In genomic region chr11:101232010-101232839, GRCm38 (mm10) we compare ENCODE assay signal across 7 mouse cellular contexts. TPM values are rescaled to one million over a fixed set of nuclear protein-coding genes. Genes with fewer than 3 reads are reported as not detected.
A peak's percentile ranks its signal among the peaks of the same experiment; 100 is the strongest.
DNase-seq lines count a peak whose midpoint lies in the region; ATAC-seq and TF ChIP-seq lines count a peak whose summit lies in the region.

No protein-coding gene starts in this region.

- H3K9me3 ChIP-seq in intestine, embryonic 15.5 days: no peaks in the 10 kb centered on the region
- no peaks in the 10 kb centered on the region for H3K9me3 ChIP-seq in lung, embryonic 14.5 days (ENCODE audit: low read depth, low read length)
- H3K9me3 ChIP-seq in stomach, postnatal 0 days (ENCODE audit: control insufficient read depth, low read length): no peaks in the 10 kb centered on the region

- WGBS in intestine, embryonic 15.5 days: 45% methylated on average over 6 of the region's 6 CpGs
- WGBS in lung, embryonic 14.5 days: 38% methylated on average over 6 of the region's 6 CpGs
- 39% methylated on average over 6 of the region's 6 CpGs for WGBS in stomach, postnatal 0 days

- no peak for TF ChIP-seq EP300 in stomach, postnatal 0 days (optimal IDR thresholded peaks at IDR 0.05)

- H3K27ac ChIP-seq in brown adipose tissue, adult 24 weeks (replicated peaks; ENCODE audit: low read depth, low read length): peak overlapping the region; percentile 99
- H3K27ac ChIP-seq in intestine, embryonic 15.5 days: peak overlapping the region; percentile 84
- peak overlapping the region; percentile 95 for H3K27ac ChIP-seq in lung, embryonic 14.5 days (ENCODE audit: low read depth)
- peak overlapping the region; percentile 92 for H3K27ac ChIP-seq in stomach, postnatal 0 days (replicated peaks)

- peak; percentile 80 for ATAC-seq in intestine, embryonic 15.5 days
- ATAC-seq in lung, embryonic 14.5 days (ENCODE audit: insufficient read depth): peak; percentile 80
- ATAC-seq in stomach, postnatal 0 days (ENCODE audit: low FRiP score, low TSS enrichment): peak; percentile 52; the same call in 1 of the 2 replicates

- 0 out of 2 replicates have a peak overlapping the region, but pooled peaks have one; percentile 2 for H3K9ac ChIP-seq in intestine, embryonic 15.5 days
- H3K9ac ChIP-seq in lung, embryonic 14.5 days: peak overlapping the region; percentile 46
- peak overlapping the region; percentile 52 for H3K9ac ChIP-seq in stomach, postnatal 0 days (ENCODE audit: low read length)

- no peaks in the 10 kb centered on the region for H3K27me3 ChIP-seq in intestine, embryonic 15.5 days (replicated peaks)
- no peaks in the 10 kb centered on the region for H3K27me3 ChIP-seq in lung, embryonic 14.5 days (ENCODE audit: insufficient read depth, low read length)
- no peaks in the 10 kb centered on the region for H3K27me3 ChIP-seq in stomach, postnatal 0 days (ENCODE audit: control insufficient read depth, insufficient read depth, low read length)

- H3K4me1 ChIP-seq in brown adipose tissue, adult 24 weeks (ENCODE audit: control insufficient read depth, insufficient read depth, insufficient read length, low read length): peaks cover 11% of the 10 kb centered on the region
- H3K4me1 ChIP-seq in intestine, embryonic 15.5 days (replicated peaks): peaks cover 33% of the 10 kb centered on the region
- H3K4me1 ChIP-seq in lung, embryonic 14.5 days (ENCODE audit: insufficient read depth): peaks cover 18% of the 10 kb centered on the region
- no peaks in the 10 kb centered on the region; the same call in 1 of the 2 replicates for H3K4me1 ChIP-seq in stomach, postnatal 0 days (replicated peaks; ENCODE audit: control insufficient read depth, insufficient read depth)

- peak overlapping the region; percentile 56 for H3K4me2 ChIP-seq in intestine, embryonic 15.5 days (replicated peaks)
- peak overlapping the region; percentile 62 for H3K4me2 ChIP-seq in lung, embryonic 14.5 days
- peak overlapping the region; percentile 55 for H3K4me2 ChIP-seq in stomach, postnatal 0 days (replicated peaks; ENCODE audit: low read depth)

- peak overlapping the region; percentile 53 for H3K4me3 ChIP-seq in brown adipose tissue, adult 24 weeks (ENCODE audit: insufficient read depth, low read depth, low read length)
- peak overlapping the region; percentile 19 for H3K4me3 ChIP-seq in intestine, embryonic 15.5 days (replicated peaks)
- H3K4me3 ChIP-seq in lung, embryonic 14.5 days (ENCODE audit: low read depth, low read length): peak overlapping the region; percentile 23
- peak overlapping the region; percentile 27; the same call in 1 of the 2 replicates for H3K4me3 ChIP-seq in stomach, postnatal 0 days (ENCODE audit: low read depth, low read length)

- H3K36me3 ChIP-seq in intestine, embryonic 15.5 days: no peaks in the 10 kb centered on the region
- H3K36me3 ChIP-seq in lung, embryonic 14.5 days (ENCODE audit: insufficient read depth): no peaks in the 10 kb centered on the region
- H3K36me3 ChIP-seq in stomach, postnatal 0 days (ENCODE audit: control insufficient read depth, insufficient read depth, low read length): no peaks in the 10 kb centered on the region

- TF ChIP-seq CTCF in lung, embryonic 14.5 days (IDR thresholded peaks at IDR 0.05; ENCODE audit: low read depth): no peak
- TF ChIP-seq CTCF in stomach, postnatal 0 days (IDR thresholded peaks at IDR 0.05; ENCODE audit: low read depth): no peak

- DNase-seq in gastrocnemius, postnatal 25 days: peak; percentile 48
- DNase-seq in lung, embryonic 14.5 days: peak; percentile 78
- DNase-seq in stomach, postnatal 0 days (ENCODE audit: low spot score): no peak
- no peak for DNase-seq in thymus, postnatal 0 days (ENCODE audit: low spot score)
- DNase-seq in adrenal gland, postnatal 4 days (ENCODE audit: low spot score in 2 of 2): no peak

RNA-seq across cellular contexts. Expression of gene Ezh1, which starts 6.0 kb away (rescaled TPM):
- polyA plus RNA-seq in brown adipose tissue, adult 24 weeks (2012; ENCODE audit: insufficient read depth, insufficient read length, missing spikeins): 13.3 and 20.7 TPM in 2 replicates
- total RNA-seq in gastrocnemius, postnatal 25 days (2021): 10 to 100 TPM; 17.8 to 18.9 TPM
- polyA plus RNA-seq in intestine, embryonic 15.5 days (2015; fragmentation: Nextera tagmentation; extraction: Ambion mirVana): 16.0 and 16.3 TPM in 2 replicates
- polyA plus RNA-seq in lung, embryonic 14.5 days (2014; fragmentation: Nextera tagmentation; extraction: Ambion mirVana): 17.4 and 18.9 TPM in 2 replicates
- polyA plus RNA-seq in stomach, postnatal 0 days (2015; fragmentation: Nextera tagmentation; extraction: Ambion mirVana): 8.1 and 9.4 TPM in 2 replicates
- polyA plus RNA-seq in thymus, postnatal 0 days (2015; fragmentation: Nextera tagmentation; extraction: Ambion mirVana): 13.7 and 13.8 TPM in 2 replicates
- 10 to 100 TPM; 38.8 to 40.3 TPM for total RNA-seq in adrenal gland, postnatal 4 days (2021)

RNA-seq across cellular contexts. Expression of gene Ramp2, which starts 13.6 kb away (rescaled TPM):
- 20.0 and 27.6 TPM in 2 replicates for polyA plus RNA-seq in brown adipose tissue, adult 24 weeks (2012; ENCODE audit: insufficient read depth, insufficient read length, missing spikeins)
- total RNA-seq in gastrocnemius, postnatal 25 days (2021): 10 to 100 TPM; 31.8 to 51.8 TPM
- 98.5 and 114 TPM in 2 replicates for polyA plus RNA-seq in intestine, embryonic 15.5 days (2015; fragmentation: Nextera tagmentation; extraction: Ambion mirVana)
- 271 and 276 TPM in 2 replicates for polyA plus RNA-seq in lung, embryonic 14.5 days (2014; fragmentation: Nextera tagmentation; extraction: Ambion mirVana)
- 62.3 and 64.9 TPM in 2 replicates for polyA plus RNA-seq in stomach, postnatal 0 days (2015; fragmentation: Nextera tagmentation; extraction: Ambion mirVana)
- polyA plus RNA-seq in thymus, postnatal 0 days (2015; fragmentation: Nextera tagmentation; extraction: Ambion mirVana): 29.6 and 30.8 TPM in 2 replicates
- total RNA-seq in adrenal gland, postnatal 4 days (2021): 10 to 100 TPM; 85.7 to 96.0 TPM

RNA-seq across cellular contexts. Expression of gene Vps25, which starts 21.3 kb away (rescaled TPM):
- polyA plus RNA-seq in brown adipose tissue, adult 24 weeks (2012; ENCODE audit: insufficient read depth, insufficient read length, missing spikeins): 109 and 141 TPM in 2 replicates
- 10 to 100 TPM; 31.8 to 36.4 TPM for total RNA-seq in gastrocnemius, postnatal 25 days (2021)
- polyA plus RNA-seq in intestine, embryonic 15.5 days (2015; fragmentation: Nextera tagmentation; extraction: Ambion mirVana): 135 and 142 TPM in 2 replicates
- polyA plus RNA-seq in lung, embryonic 14.5 days (2014; fragmentation: Nextera tagmentation; extraction: Ambion mirVana): 132 and 139 TPM in 2 replicates
- 141 and 157 TPM in 2 replicates for polyA plus RNA-seq in stomach, postnatal 0 days (2015; fragmentation: Nextera tagmentation; extraction: Ambion mirVana)
- polyA plus RNA-seq in thymus, postnatal 0 days (2015; fragmentation: Nextera tagmentation; extraction: Ambion mirVana): 132 and 149 TPM in 2 replicates
- total RNA-seq in adrenal gland, postnatal 4 days (2021): 100 to 1,000 TPM; 106 to 111 TPM

RNA-seq across cellular contexts. Expression of gene Wnk4, which starts 28.1 kb away (rescaled TPM):
- polyA plus RNA-seq in brown adipose tissue, adult 24 weeks (2012; ENCODE audit: insufficient read depth, insufficient read length, missing spikeins): not detected in 2 replicates
- under 1 TPM in 1 of 2 experiments, not detected in 1; 0.48 TPM for total RNA-seq in gastrocnemius, postnatal 25 days (2021)
- 12.3 and 12.7 TPM in 2 replicates for polyA plus RNA-seq in intestine, embryonic 15.5 days (2015; fragmentation: Nextera tagmentation; extraction: Ambion mirVana)
- polyA plus RNA-seq in lung, embryonic 14.5 days (2014; fragmentation: Nextera tagmentation; extraction: Ambion mirVana): 5.3 and 5.8 TPM in 2 replicates
- 15.9 and 18.4 TPM in 2 replicates for polyA plus RNA-seq in stomach, postnatal 0 days (2015; fragmentation: Nextera tagmentation; extraction: Ambion mirVana)
- polyA plus RNA-seq in thymus, postnatal 0 days (2015; fragmentation: Nextera tagmentation; extraction: Ambion mirVana): 1.4 and 2.1 TPM in 2 replicates
- total RNA-seq in adrenal gland, postnatal 4 days (2021): 10 to 100 TPM in 1 of 2 experiments, 1 to 10 TPM in 1; 3.8 to 20.0 TPM

RNA-seq across cellular contexts. Expression of gene Cntd1, which starts 46.6 kb away (rescaled TPM):
- polyA plus RNA-seq in brown adipose tissue, adult 24 weeks (2012; ENCODE audit: insufficient read depth, insufficient read length, missing spikeins): 0.75 and 0.79 TPM in 2 replicates
- total RNA-seq in gastrocnemius, postnatal 25 days (2021): under 1 TPM; 0.21 to 0.28 TPM
- 0.72 and 1.1 TPM in 2 replicates for polyA plus RNA-seq in intestine, embryonic 15.5 days (2015; fragmentation: Nextera tagmentation; extraction: Ambion mirVana)
- 1.0 and 1.9 TPM in 2 replicates for polyA plus RNA-seq in lung, embryonic 14.5 days (2014; fragmentation: Nextera tagmentation; extraction: Ambion mirVana)
- 0.30 and 0.33 TPM in 2 replicates for polyA plus RNA-seq in stomach, postnatal 0 days (2015; fragmentation: Nextera tagmentation; extraction: Ambion mirVana)
- polyA plus RNA-seq in thymus, postnatal 0 days (2015; fragmentation: Nextera tagmentation; extraction: Ambion mirVana): 1.3 and 1.9 TPM in 2 replicates
- total RNA-seq in adrenal gland, postnatal 4 days (2021): 1 to 10 TPM; 1.1 to 1.3 TPM

Comparison
In these comparisons a context has a peak if more than half of its experiments do, and no peak if none do; other contexts are left out.
1. DNase-seq: peak in gastrocnemius, postnatal 25 days (single experiment) and lung, embryonic 14.5 days (single experiment); none in stomach, postnatal 0 days (single experiment), thymus, postnatal 0 days (single experiment) and adrenal gland, postnatal 4 days (0 of 2).
2. H3K9ac ChIP-seq: peak in every context shown above with its lines; median percentile 52 in stomach, postnatal 0 days; 46 in lung, embryonic 14.5 days; 2 in intestine, embryonic 15.5 days.
3. Peak in every context shown above with its lines, with median percentiles within 50 percentile points of each other: H3K27ac ChIP-seq, H3K4me3 ChIP-seq, ATAC-seq and H3K4me2 ChIP-seq.